Mouse (Mus musculus): ENCODE measurements at regions not wholly inside any gene's neighbourhood (a gene's known extent, or its start where the extent isn't known, plus 50 kb on each side); places are given as distances from the start of the nearest gene placed in this dataset.

- DNase-seq (ENCODE audit: low spot score): no peak
Observed at GRCm38 (mm10) chr11:7508861-7509260, 295.1 kb upstream of the Igfbp3 start.

- DNase-seq (ENCODE audit: low spot score): no peak
Observed at GRCm38 (mm10) chr11:7506421-7506945, 292.8 kb upstream of the Igfbp3 start.

GRCm38 (mm10) chr11:7504651-7505321, 291.1 kb upstream of the Igfbp3 start:
- no peak for DNase-seq (ENCODE audit: low spot score)

GRCm38 (mm10) chr11:7502679-7503078, 289.0 kb upstream of the Igfbp3 start:
- no peak for DNase-seq (ENCODE audit: low spot score)

- DNase-seq (ENCODE audit: low spot score): no peak
Observed at GRCm38 (mm10) chr11:7502045-7502444, 288.3 kb upstream of the Igfbp3 start.

GRCm38 (mm10) chr11:7497803-7498202, 284.1 kb upstream of the Igfbp3 start:
- no peak for DNase-seq (ENCODE audit: low spot score)

GRCm38 (mm10) chr11:7473832-7474545, 260.3 kb upstream of the Igfbp3 start:
- DNase-seq (ENCODE audit: low spot score): no peak

- no peak for DNase-seq (ENCODE audit: low spot score)
Observed at GRCm38 (mm10) chr11:7465522-7465921, 251.8 kb upstream of the Igfbp3 start.

GRCm38 (mm10) chr11:7461956-7462771, 248.4 kb upstream of the Igfbp3 start:
- DNase-seq (ENCODE audit: low spot score): no peak

GRCm38 (mm10) chr11:7451756-7452155, 238.0 kb upstream of the Igfbp3 start:
- no peak for DNase-seq (ENCODE audit: low spot score)

- DNase-seq (ENCODE audit: low spot score): no peak
Observed at GRCm38 (mm10) chr11:7444494-7444893, 230.8 kb upstream of the Igfbp3 start.

GRCm38 (mm10) chr11:7439276-7439675, 225.6 kb upstream of the Igfbp3 start:
- no peak for DNase-seq (ENCODE audit: low spot score)

GRCm38 (mm10) chr11:7434591-7434990, 220.9 kb upstream of the Igfbp3 start:
- no peak for DNase-seq (ENCODE audit: low spot score)

GRCm38 (mm10) chr11:7427771-7428170, 214.0 kb upstream of the Igfbp3 start:
- DNase-seq (ENCODE audit: low spot score): no peak

- DNase-seq (ENCODE audit: low spot score): no peak
Observed at GRCm38 (mm10) chr11:7425233-7425632, 211.5 kb upstream of the Igfbp3 start.

- no peak for DNase-seq (ENCODE audit: low spot score)
Observed at GRCm38 (mm10) chr11:7424082-7424471, 210.4 kb upstream of the Igfbp3 start.

- no peak for DNase-seq (ENCODE audit: low spot score)
Observed at GRCm38 (mm10) chr11:7423276-7424081, 209.8 kb upstream of the Igfbp3 start.

- no peak for DNase-seq (ENCODE audit: low spot score)
Observed at GRCm38 (mm10) chr11:7412631-7413030, 198.9 kb upstream of the Igfbp3 start.

GRCm38 (mm10) chr11:7408992-7409391, 195.3 kb upstream of the Igfbp3 start:
- no peak for DNase-seq (ENCODE audit: low spot score)

- DNase-seq (ENCODE audit: low spot score): no peak
Observed at GRCm38 (mm10) chr11:7404666-7405065, 190.9 kb upstream of the Igfbp3 start.

GRCm38 (mm10) chr11:7371835-7372234, 158.1 kb upstream of the Igfbp3 start:
- DNase-seq (ENCODE audit: low spot score): no peak

GRCm38 (mm10) chr11:7361388-7361787, 147.7 kb upstream of the Igfbp3 start:
- DNase-seq (ENCODE audit: low spot score): no peak

Data from ovary, adult 18-20 months (tissue).